Mouse (Mus musculus): ENCODE measurements at regions not wholly inside any gene's neighbourhood (a gene's known extent, or its start where the extent isn't known, plus 50 kb on each side); places are given as distances from the start of the nearest gene placed in this dataset.

- TF ChIP-seq CTCF (IDR thresholded peaks at IDR 0.05; ENCODE audit: extremely low read depth, insufficient read depth, low read length) (no peak), POLR2A (IDR thresholded peaks at IDR 0.05; ENCODE audit: extremely low read depth, insufficient read depth, low read length) (no peak)
Observed at GRCm38 (mm10) chr8:23327283-23327682, 916.1 kb downstream of the Mrps31 start.

All from cortical plate, adult 2 months (tissue).